Mouse (Mus musculus) spleen, adult 2 months (tissue): ENCODE data around the gene Atp8a2. TPM values are rescaled to one million over a fixed set of nuclear protein-coding genes. Genes with fewer than 3 reads are reported as not detected.
"Not testable (repeated sequence)": the region's sequence is repeated elsewhere in the genome, so short reads cannot be mapped to it uniquely, and the experiment has no call there.

Experiments used
- DNase-seq, 2 experiments: peaks; one replicate each; pipeline versions ENCODE4 v3.0.0 to v3.0.0-alpha.2; 2012 to 2021; ENCODE audit warnings: low spot score in 2 of 2, low read depth in 1 of 2
- H3K27ac ChIP-seq: fragments of 200-500 bp; 2 replicates; pipeline ENCODE4 v1.5.1; 2012; ENCODE audit warnings: low read length, inconsistent platforms; ENCODE audit not compliant: insufficient read depth
- H3K27me3 ChIP-seq: fragments of 200-500 bp; 2 replicates; pipeline ENCODE4 v1.6.1; 2012; ENCODE audit warnings: mild to moderate bottlenecking, moderate library complexity, low read length, inconsistent platforms; ENCODE audit not compliant: control insufficient read depth, insufficient read depth
- H3K36me3 ChIP-seq: fragments of 200-500 bp; 2 replicates; pipeline ENCODE4 v1.6.1; 2012; ENCODE audit warnings: mild to moderate bottlenecking, low read length, inconsistent platforms; ENCODE audit not compliant: control insufficient read depth, insufficient read depth
- H3K4me1 ChIP-seq: fragments of 200-500 bp; 2 replicates; pipeline ENCODE4 v1.6.1; 2011; ENCODE audit warnings: inconsistent platforms; ENCODE audit not compliant: control insufficient read depth, insufficient read depth, insufficient read length
- H3K4me3 ChIP-seq: fragments of 200-500 bp; 2 replicates; pipeline ENCODE4 v1.5.1; 2011; ENCODE audit warnings: mild to moderate bottlenecking, inconsistent platforms; ENCODE audit not compliant: insufficient read depth, insufficient read length; ENCODE audit errors: extremely low read depth
- CTCF ChIP-seq: fragments of 200-500 bp; IDR thresholded peaks from 2 replicates; pipeline ENCODE4 v1.5.1; 2011; ENCODE audit warnings: mild to moderate bottlenecking, inconsistent platforms; ENCODE audit not compliant: insufficient read depth, insufficient read length, insufficient replicate concordance; ENCODE audit errors: extremely low read depth
- POLR2A ChIP-seq: fragments of 200-500 bp; IDR thresholded peaks from 2 replicates; pipeline ENCODE4 v1.6.1; 2011; ENCODE audit warnings: low read depth, low read length, inconsistent platforms
- WGBS: fragments of 180-500 bp; shearing (Covaris S2); methylation state at CpG from one replicate; pipeline ENCODE4 v1.1.7; 2018; 5-methylcytosine and 5-hydroxymethylcytosine counted together
- polyA plus RNA-seq: library from polyadenylated mRNA; depleted of rRNA; stranded (reverse); fragments of >200 nt; gene quantifications from 2 replicates; pipeline ENCODE4 v1.2.3, GENCODE M21; 2012

The Atp8a2 gene
- polyA plus RNA-seq, 1 experiment = 0.32 TPM

- Histone ChIP-seq H3K27me3 (no peaks in the 10 kb centered on the region), H3K36me3 (no peaks in the 10 kb centered on the region), H3K27ac (no peak overlapping the region), H3K4me3 (no peak overlapping the region), H3K4me1 (no peaks in the 10 kb centered on the region; the same call in 1 of the 2 replicates)
- whole genome bisulfite sequencing = 26% methylated on average over 4 of the region's 4 CpGs
- TF ChIP-seq CTCF = no peak
- TF ChIP-seq POLR2A = no peak
- DNase-seq = no peak
Measured at GRCm38 (mm10) chr14:59721957-59722356, 475.0 kb downstream of the Atp8a2 start.

GRCm38 (mm10) chr14:59721356-59721755 lies 475.6 kb downstream of the Atp8a2 start:
- H3K27ac ChIP-seq = no peak overlapping the region
- no peak overlapping the region for H3K4me3 ChIP-seq
- WGBS = 81% methylated on average over 3 of the region's 3 CpGs
- no peak for DNase-seq
- no peaks in the 10 kb centered on the region for H3K27me3 ChIP-seq
- no peak for TF ChIP-seq POLR2A
- no peak for TF ChIP-seq CTCF
- no peaks in the 10 kb centered on the region; the same call in 1 of the 2 replicates for H3K4me1 ChIP-seq
- H3K36me3 ChIP-seq = no peaks in the 10 kb centered on the region

DNA sequence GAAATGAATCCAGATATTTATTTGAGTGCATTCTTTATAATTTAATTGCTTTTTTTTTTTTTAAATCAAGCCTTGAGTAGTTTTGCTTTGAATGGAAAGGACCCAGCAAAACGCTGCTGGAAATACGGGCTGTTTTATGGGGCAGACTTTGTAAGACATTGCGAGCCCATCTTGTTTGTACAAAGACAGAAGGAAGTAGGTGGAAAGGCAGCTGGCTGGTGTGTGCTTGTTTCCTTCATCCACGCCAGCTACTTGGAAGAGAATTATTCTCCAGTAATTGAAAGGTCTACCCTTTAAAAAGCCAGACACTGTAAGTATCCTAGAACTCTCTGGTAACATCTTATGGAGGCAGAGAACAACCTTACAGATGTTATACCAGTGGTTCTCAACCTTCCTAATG lies 476.6 kb downstream of the Atp8a2 start:
- H3K27me3 ChIP-seq = no peaks in the 10 kb centered on the region
- no peak overlapping the region for H3K4me3 ChIP-seq
- TF ChIP-seq POLR2A (no peak), CTCF (no peak)
- no peak for DNase-seq
- H3K36me3 ChIP-seq = no peaks in the 10 kb centered on the region
- no peak overlapping the region for H3K27ac ChIP-seq
- H3K4me1 ChIP-seq = no peaks in the 10 kb centered on the region; the same call in 1 of the 2 replicates
- WGBS = 88% methylated on average over 4 of the region's 4 CpGs

- H3K4me1 ChIP-seq, H3K27me3 ChIP-seq, H3K27ac ChIP-seq, DNase-seq, H3K36me3 ChIP-seq, H3K4me3 ChIP-seq: not testable (repeated sequence)
- 84% methylated on average over 3 of the region's 3 CpGs for WGBS
Measured at GRCm38 (mm10) chr14:59716443-59717085, 480.4 kb downstream of the Atp8a2 start.

GRCm38 (mm10) chr14:59715695-59716442 lies 481.1 kb downstream of the Atp8a2 start:
- no peak for DNase-seq
- 73% methylated on average over 13 of the region's 13 CpGs for WGBS
- no peaks in the 10 kb centered on the region for H3K27me3 ChIP-seq

DNA sequence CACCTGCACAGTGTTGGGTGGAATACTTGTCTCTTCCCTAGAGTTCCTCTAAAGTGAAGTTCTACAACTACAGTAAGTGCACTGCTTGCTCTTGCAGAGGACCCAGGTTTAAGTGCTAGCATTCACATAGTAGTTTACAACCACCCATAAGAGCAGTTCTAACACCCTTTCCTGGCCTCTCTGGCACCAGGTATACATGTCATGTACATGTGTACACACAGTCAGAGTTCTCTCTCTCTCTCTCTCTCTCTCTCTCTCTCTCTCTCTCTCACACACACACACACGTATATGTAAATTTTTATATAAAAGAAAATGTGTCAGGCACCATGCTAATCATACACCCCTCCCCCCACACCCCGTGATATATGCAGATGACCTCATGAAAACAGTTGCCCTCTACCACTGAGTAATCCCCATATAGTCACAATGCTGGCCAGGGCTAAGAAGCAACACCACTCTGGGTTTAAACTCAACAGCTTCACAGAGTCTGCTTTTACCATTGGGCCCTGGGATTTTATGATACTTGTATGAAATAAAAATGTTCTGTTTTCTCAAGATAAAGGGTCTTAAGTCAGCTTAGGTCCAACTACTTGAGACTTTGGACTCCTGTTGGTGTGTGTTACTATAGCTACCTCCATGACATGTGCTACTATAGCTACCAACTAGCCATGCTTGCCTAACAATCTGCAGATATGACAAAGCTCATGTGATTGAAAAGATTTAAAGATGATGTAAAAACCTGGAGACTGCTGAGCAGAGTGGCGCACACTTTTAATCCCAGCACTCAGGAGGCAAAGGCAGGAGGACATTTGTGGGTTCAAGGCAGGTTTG lies 487.3 kb downstream of the Atp8a2 start:
- Histone ChIP-seq H3K4me1 (no peaks in the 10 kb centered on the region), H3K27ac (no peak overlapping the region), H3K4me3 (no peak overlapping the region), H3K27me3 (no peaks in the 10 kb centered on the region), H3K36me3 (no peaks in the 10 kb centered on the region)
- TF ChIP-seq POLR2A (no peak), CTCF (no peak)
- 89% methylated on average over 3 of the region's 3 CpGs for WGBS
- DNase-seq = no peak

More at GRCm38 (mm10) chr14:59715695-59716442, 481.1 kb downstream of the Atp8a2 start:
- Histone ChIP-seq H3K4me3 (no peak overlapping the region), H3K4me1 (no peaks in the 10 kb centered on the region), H3K36me3 (no peaks in the 10 kb centered on the region), H3K27ac (no peak overlapping the region)
- TF ChIP-seq POLR2A = no peak
- TF ChIP-seq CTCF = no peak
